Mouse (Mus musculus) thymus, postnatal 25 days (tissue): Measurements from ENCODE around the gene Ctc1.
"Not testable (repeated sequence)": the region's sequence is repeated elsewhere in the genome, so short reads cannot be mapped to it uniquely, and the experiment has no call there.

Experiments
- DNase-seq: peaks from one replicate; pipeline ENCODE4 v3.0.0; 2022

Ctc1 gene

GRCm38 (mm10) chr11:69008182-69009121 is 7.3 kb upstream of the Ctc1 start, which contains the start of gene Pfas:
TSS of gene Pfas (minus strand) at chr11:69008460.
- DNase-seq, result peak; percentile 94

- no peak for DNase-seq
These were observed 6.2 kb upstream of the Ctc1 start for GRCm38 (mm10) chr11:69009508-69009907.

- no peak for DNase-seq
These were observed 5.0 kb upstream of the Ctc1 start for GRCm38 (mm10) chr11:69010400-69011323.

GRCm38 (mm10) chr11:69011445-69011844 is 4.3 kb upstream of the Ctc1 start:
- not testable (repeated sequence) for DNase-seq

- peak; percentile 84 for DNase-seq
These were observed 3.6 kb upstream of the Ctc1 start for GRCm38 (mm10) chr11:69012071-69012601.

- no peak for DNase-seq
These were observed 1.0 kb downstream of the Ctc1 start for GRCm38 (mm10) chr11:69016755-69017154.

GRCm38 (mm10) chr11:69020691-69021090 is 5.0 kb downstream of the Ctc1 start:
- no peak for DNase-seq

- no peak for DNase-seq
These were observed 10.9 kb downstream of the Ctc1 start for GRCm38 (mm10) chr11:69026562-69026961.

- DNase-seq, result no peak
These were observed 13.1 kb downstream of the Ctc1 start for GRCm38 (mm10) chr11:69028805-69029204.

GRCm38 (mm10) chr11:69033552-69033951 is 17.8 kb downstream of the Ctc1 start:
- DNase-seq, result no peak

- DNase-seq, result no peak
These were observed 18.9 kb downstream of the Ctc1 start for GRCm38 (mm10) chr11:69034585-69034984.

- no peak for DNase-seq
These were observed 19.7 kb downstream of the Ctc1 start for GRCm38 (mm10) chr11:69035411-69035810.

- DNase-seq, result peak; percentile 83
These were observed 20.1 kb downstream of the Ctc1 start for GRCm38 (mm10) chr11:69035849-69036248.

GRCm38 (mm10) chr11:69036486-69037230 is 20.9 kb downstream of the Ctc1 start:
- DNase-seq, result peak; percentile 87

- peak; percentile 90 for DNase-seq
These were observed 21.7 kb downstream of the Ctc1 start for GRCm38 (mm10) chr11:69037231-69038061.

GRCm38 (mm10) chr11:69038173-69038572 is 22.5 kb downstream of the Ctc1 start:
- no peak for DNase-seq

- DNase-seq, result peak; percentile 82
These were observed 30.1 kb downstream of the Ctc1 start, which contains the start of gene Aurkb for GRCm38 (mm10) chr11:69045531-69046394. TSS of gene Aurkb (plus strand) at chr11:69045647.

GRCm38 (mm10) chr11:69046395-69046774 is 30.7 kb downstream of the Ctc1 start:
- no peak for DNase-seq

- DNase-seq, result no peak
These were observed 31.9 kb downstream of the Ctc1 start for GRCm38 (mm10) chr11:69047592-69047991.

- DNase-seq, result no peak
These were observed 32.4 kb downstream of the Ctc1 start for GRCm38 (mm10) chr11:69048151-69048550.
